Mouse (Mus musculus): ENCODE data around the gene Spg11.
A peak's percentile ranks its signal among the peaks of the same experiment; 100 is the strongest.

The Spg11 gene

GRCm38 (mm10) chr2:122117961-122118958, at the start of gene Spg11:
Gene Spg11, minus strand, starts transcription at chr2:122118386.
- DNase-seq (ENCODE audit: low spot score in 2 of 2) = peak; percentile 93 to 97

GRCm38 (mm10) chr2:122164293-122164692, 46.1 kb upstream of the Spg11 start:
- no peak for DNase-seq (ENCODE audit: low spot score in 2 of 2)

GRCm38 (mm10) chr2:122163430-122164195, 45.4 kb upstream of the Spg11 start:
- DNase-seq (ENCODE audit: low spot score in 2 of 2) = no peak

DNA sequence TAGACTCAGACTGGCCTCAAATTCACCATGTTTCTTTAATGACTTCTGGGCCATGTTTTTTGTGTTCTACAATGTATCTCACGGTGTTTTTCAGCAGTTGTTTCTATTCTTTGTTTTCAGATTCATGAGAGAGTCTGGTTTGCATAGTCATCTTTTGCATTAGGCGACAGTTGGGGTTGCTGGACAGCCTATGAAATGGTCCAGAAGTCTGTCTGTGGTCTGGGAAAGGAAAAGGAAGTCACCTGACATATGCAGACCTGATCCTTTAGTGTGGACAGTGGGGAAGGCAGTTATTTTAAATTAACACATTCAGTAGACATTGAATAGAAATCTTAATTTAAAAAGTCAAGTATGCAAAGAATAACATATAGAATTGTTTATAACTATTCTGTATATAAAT, 44.3 kb upstream of the Spg11 start:
- no peak for DNase-seq (ENCODE audit: low spot score in 2 of 2)

DNA sequence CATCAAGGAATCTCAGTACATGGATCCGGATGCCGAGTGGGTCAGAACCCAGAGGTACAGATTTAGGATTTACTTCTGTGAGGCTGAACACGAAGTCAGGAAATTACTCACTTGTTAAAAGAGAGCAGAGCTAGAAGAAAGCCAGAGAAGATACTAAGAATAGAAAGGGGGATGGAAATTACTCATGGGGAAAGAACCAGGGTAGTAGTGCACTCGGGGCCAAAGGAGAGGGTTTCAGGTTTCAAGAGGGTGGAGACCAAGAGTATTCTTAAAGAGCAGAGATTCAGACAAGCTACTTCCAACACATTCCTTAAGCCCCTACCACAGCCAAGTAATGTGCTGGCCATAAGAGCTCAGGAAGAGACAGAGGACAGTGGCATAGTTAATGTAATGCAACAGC, 43.4 kb upstream of the Spg11 start:
- DNase-seq (ENCODE audit: low spot score in 2 of 2) = no peak

DNA sequence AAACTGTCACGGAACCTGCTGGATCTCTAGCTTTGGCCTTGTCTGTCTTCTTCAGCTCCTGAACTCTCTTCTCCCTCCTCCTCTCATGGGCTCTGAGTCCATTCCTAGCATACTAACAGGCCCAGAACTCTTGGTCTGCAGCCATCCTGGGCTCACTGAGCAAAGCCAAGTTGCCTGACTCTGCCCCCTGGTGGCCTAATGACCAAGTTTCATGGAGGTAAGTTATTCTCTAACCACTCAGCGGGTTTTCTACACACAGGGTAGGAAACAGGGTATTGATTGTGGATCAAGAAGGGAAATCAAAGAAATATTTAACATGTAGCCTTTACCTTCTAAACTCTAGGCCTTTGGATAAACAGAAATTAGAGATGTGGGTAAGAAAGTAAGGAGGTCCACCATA, 42.5 kb upstream of the Spg11 start, which contains the start of gene Trim69:
Gene Trim69, plus strand, starts transcription at position 21 of the 400 bp plus-strand sequence.
- peak; percentile 52 to 62 for DNase-seq (ENCODE audit: low spot score in 2 of 2)

- DNase-seq (ENCODE audit: low spot score in 2 of 2) = no peak
Measured at GRCm38 (mm10) chr2:122159667-122160066, 41.5 kb upstream of the Spg11 start.

DNA sequence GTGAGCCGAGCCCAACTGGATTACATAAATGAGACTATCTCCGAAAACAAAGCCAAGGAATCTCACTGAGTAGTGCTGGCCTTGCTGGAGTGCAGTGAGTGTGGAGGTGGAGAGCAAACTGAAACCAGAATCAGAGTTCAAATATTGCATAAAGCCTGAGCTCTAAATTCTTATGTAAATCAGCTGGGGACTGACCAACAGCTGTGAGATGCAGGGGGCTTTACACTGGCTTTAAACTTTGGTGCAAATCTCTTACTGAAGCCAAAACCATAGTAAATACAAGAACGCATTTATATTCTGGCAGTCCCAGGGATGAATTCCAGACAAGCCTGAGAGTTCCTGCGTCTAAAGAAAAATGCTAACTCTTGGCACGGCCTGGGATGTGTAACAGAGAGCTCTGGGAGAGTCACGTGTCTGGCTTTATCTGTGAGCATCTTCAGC, 40.2 kb upstream of the Spg11 start:
- DNase-seq (ENCODE audit: low spot score in 2 of 2) = no peak

GRCm38 (mm10) chr2:122157561-122157960, 39.4 kb upstream of the Spg11 start:
- no peak for DNase-seq (ENCODE audit: low spot score in 2 of 2)

GRCm38 (mm10) chr2:122156051-122156700, 38.0 kb upstream of the Spg11 start:
- no peak for DNase-seq (ENCODE audit: low spot score in 2 of 2)

GRCm38 (mm10) chr2:122155292-122155691, 37.1 kb upstream of the Spg11 start:
- DNase-seq (ENCODE audit: low spot score in 2 of 2) = no peak

- no peak for DNase-seq (ENCODE audit: low spot score in 2 of 2)
Measured at GRCm38 (mm10) chr2:122154479-122154878, 36.3 kb upstream of the Spg11 start.

DNA sequence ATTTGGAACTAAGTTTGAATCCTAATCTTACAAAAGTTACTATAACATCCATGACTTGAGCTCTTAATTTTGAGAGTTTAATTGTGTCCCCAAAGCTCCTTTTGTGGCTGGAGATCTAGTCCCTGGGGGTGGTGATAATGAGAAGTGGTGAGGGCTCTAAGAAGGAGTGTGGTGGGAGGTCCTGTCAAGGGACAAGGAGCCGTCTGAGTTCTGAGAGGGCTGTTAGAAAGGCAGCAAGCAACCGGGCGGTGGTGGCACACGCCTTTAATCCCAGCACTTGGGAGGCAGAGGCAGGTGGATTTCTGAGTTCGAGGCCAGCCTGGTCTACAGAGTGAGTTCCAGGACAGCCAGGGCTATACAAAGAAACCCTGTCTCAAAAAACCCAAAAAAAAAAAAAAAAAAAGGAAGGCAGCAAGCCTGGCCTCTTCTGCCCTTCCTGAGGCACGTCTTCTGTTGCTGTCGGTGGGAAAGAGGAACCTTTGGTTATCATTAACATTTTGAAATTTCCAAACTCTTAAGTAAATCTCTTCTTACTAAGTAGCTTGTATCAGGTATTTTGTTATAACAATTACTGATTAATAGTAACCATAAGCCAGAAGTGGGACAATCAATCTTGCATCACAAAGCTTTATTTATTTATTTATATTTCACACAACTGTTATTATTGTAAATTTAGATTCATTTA, 35.6 kb upstream of the Spg11 start:
- no peak for DNase-seq (ENCODE audit: low spot score in 2 of 2)

- DNase-seq (ENCODE audit: low spot score in 2 of 2) = no peak
Measured at GRCm38 (mm10) chr2:122152850-122153249, 34.7 kb upstream of the Spg11 start.

DNA sequence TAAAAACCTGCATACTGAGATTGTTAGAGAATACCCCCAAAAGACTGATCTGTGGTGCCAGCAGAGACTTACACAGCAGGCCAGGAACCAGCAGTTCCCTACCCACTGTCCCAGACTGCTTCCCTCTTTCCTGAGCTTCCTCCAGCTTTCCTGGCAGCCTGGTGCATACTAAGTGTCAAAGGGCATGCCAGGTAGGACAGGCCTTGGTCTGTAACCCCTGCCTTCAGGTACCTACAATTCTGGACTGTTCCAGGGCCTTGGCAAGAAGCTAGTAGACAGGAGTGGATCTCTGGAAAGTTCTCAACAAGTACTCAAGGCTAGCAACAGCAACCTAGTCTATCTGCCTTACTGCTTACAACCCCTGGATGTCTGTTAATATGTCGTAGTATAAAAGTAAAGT, 33.0 kb upstream of the Spg11 start:
- no peak for DNase-seq (ENCODE audit: low spot score in 2 of 2)

- DNase-seq (ENCODE audit: low spot score in 2 of 2) = no peak
Measured at GRCm38 (mm10) chr2:122149716-122150115, 31.5 kb upstream of the Spg11 start.

DNA sequence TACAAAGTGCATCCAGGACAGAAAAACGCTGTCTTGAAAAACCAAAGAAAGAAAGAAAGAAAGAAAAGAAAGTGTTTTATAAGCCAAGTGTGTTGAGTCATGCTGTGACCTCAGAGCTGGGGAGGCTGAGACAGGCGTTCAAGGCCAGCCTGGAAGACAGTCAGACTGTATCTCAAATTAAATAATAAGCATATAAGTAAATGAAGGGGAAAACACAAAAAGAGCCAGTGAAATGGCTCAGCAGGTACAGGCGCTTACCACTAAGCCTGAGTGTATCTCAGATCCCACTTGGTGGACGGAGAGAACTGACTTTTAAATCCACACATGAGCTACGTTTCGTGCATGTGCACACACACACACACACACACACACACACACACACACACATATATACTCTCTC, 31.1 kb upstream of the Spg11 start:
- DNase-seq (ENCODE audit: low spot score in 2 of 2) = no peak

DNA sequence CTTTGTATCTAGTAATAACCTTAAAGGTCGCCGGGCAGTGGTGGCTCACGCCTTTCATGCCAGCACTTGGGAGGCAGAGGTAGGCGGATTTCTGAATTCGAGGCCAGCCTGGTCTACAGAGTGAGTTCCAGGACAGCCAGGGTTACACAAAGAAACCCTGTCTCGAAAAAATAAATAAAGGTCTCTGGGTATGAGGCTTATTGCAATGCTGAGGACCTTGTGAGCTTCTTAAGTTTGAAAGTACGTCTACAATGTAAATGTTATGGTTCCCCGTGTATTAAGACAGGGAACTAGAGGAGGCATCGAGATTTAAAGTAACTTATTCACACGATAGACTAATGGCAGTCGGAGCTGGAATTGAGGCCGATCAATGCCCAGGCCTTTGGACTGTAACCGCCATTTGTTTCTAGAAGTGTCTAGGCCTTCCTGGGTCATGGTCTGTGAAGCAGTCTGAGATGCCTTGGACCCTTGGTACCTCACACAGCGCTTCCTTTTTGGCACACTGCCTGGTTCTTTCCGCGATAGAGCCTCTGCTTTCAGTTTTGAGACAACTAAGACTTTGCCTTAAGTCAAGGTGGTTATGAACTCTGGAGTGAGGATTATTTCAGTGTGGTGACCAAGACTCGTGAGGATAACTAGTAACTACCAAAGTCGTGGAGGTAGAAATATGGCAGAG, 30.2 kb upstream of the Spg11 start:
- DNase-seq (ENCODE audit: low spot score in 2 of 2) = peak; percentile 16 to 26

DNA sequence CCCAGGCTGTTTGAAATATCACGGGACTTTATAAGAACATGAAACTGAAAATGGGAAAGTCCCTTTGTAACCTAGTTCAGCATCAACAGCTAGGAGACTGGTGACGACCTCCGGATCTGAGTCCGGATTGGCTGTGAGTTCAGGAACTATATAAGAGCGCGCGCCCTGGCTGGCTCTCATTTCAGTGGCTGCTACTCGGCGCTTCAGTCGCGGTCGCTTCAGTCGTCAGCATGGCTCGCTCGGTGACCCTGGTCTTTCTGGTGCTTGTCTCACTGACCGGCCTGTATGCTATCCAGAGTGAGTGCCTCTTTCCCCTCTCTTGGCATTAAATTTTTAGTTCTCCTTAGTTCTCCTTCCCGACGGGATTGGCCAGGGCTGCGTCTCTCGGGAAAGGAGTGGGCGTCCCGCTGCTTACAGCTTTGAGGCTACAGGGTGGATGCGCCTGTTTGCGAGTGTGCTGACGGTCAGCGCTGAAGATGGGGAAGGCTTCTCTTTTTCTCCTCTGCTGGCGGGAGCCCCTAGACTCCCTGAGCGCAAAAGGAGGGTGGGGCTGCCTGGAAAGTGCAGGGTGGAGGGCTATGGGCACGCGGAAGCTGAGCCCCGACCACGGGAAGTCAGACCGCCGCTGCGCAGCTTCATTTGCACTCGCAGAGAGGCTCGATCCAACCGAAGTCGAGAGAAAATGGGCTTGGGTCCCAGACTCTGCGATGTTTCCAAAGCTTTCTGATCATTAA, 29.5 kb upstream of the Spg11 start, which contains the start of gene B2m:
Gene B2m, plus strand, starts transcription at position 179 of the 734 bp plus-strand sequence.
- peak; percentile 91 for DNase-seq (ENCODE audit: low spot score in 2 of 2)

- DNase-seq (ENCODE audit: low spot score in 2 of 2) = no peak
Measured at GRCm38 (mm10) chr2:122146687-122147086, 28.5 kb upstream of the Spg11 start.

All from urinary bladder, adult 18-20 months (tissue).